Mouse (Mus musculus) spleen, adult 18-20 months (tissue): ENCODE measurements around the gene Gm20896.
"Not testable (repeated sequence)": the region's sequence is repeated elsewhere in the genome, so short reads cannot be mapped to it uniquely, and the experiment has no call there.

Experiments used
- DNase-seq, 2 experiments: peaks; one replicate each; pipeline ENCODE4 v3.0.0; 2022; ENCODE audit warnings: mixed read lengths in 2 of 2

The Gm20896 gene

GRCm38 (mm10) chrY:35921426-35921825 is at the start of gene Gm20896:
Gene Gm20896, minus strand, starts transcription at chrY:35921526.
- DNase-seq, result not testable (repeated sequence)
